Mouse (Mus musculus) forebrain, embryonic 16.5 days (tissue): ENCODE measurements around the gene Mroh3. TPM values are rescaled to one million over a fixed set of nuclear protein-coding genes. Genes with fewer than 3 reads are reported as not detected.
A peak's percentile ranks its signal among the peaks of the same experiment; 100 is the strongest.

Experiments used
- ATAC-seq: fragments of 200-750 bp; cut with Nextera tagmentation; 2 replicates; pipeline ENCODE4 v1.8.0; 2017; ENCODE audit warnings: mild to moderate bottlenecking, moderate library complexity
- H3K27ac ChIP-seq: fragments of 300-500 bp; sonication (generic); 2 replicates; pipeline ENCODE4 v1.5.1; 2014; ENCODE audit warnings: low read length, control low read depth
- H3K27me3 ChIP-seq: fragments of 300-500 bp; sonication (generic); replicated peaks from 2 replicates; pipeline ENCODE4 v1.6.1; 2014; ENCODE audit warnings: low read length; ENCODE audit not compliant: control insufficient read depth, insufficient read depth
- H3K36me3 ChIP-seq: fragments of 300-500 bp; sonication (generic); 2 replicates; pipeline ENCODE4 v1.6.1; 2014; ENCODE audit not compliant: control insufficient read depth, insufficient read depth
- H3K4me1 ChIP-seq: fragments of 300-500 bp; sonication (generic); replicated peaks from 2 replicates; pipeline ENCODE4 v1.6.1; 2014; ENCODE audit warnings: low read length; ENCODE audit not compliant: control insufficient read depth, insufficient read depth
- H3K4me2 ChIP-seq: fragments of 300-500 bp; sonication (generic); 2 replicates; pipeline ENCODE4 v1.6.1; 2014; ENCODE audit warnings: mild to moderate bottlenecking, low read length, control low read depth
- H3K4me3 ChIP-seq: fragments of 300-500 bp; sonication (generic); replicated peaks from 2 replicates; pipeline ENCODE4 v1.5.1; 2014; ENCODE audit warnings: mild to moderate bottlenecking, low read length, control low read depth
- H3K9ac ChIP-seq: fragments of 300-500 bp; sonication (generic); replicated peaks from 2 replicates; pipeline ENCODE4 v1.6.1; 2014; ENCODE audit warnings: low read depth, low read length, control low read depth
- H3K9me3 ChIP-seq: fragments of 300-500 bp; sonication (generic); 2 replicates; pipeline ENCODE4 v1.6.1; 2016; ENCODE audit warnings: low read length; ENCODE audit not compliant: control insufficient read depth
- WGBS: fragments of 180-500 bp; shearing (Covaris S2); extraction: QIAGEN DNeasy Blood & Tissue Kit; methylation state at CpG from one replicate; pipeline ENCODE4 v1.1.7; 2014; 5-methylcytosine and 5-hydroxymethylcytosine counted together
- polyA plus RNA-seq: library from polyadenylated mRNA; unstranded; fragments of >200 nt; fragmentation: Nextera tagmentation; extraction: Ambion mirVana; gene quantifications from 2 replicates; pipeline ENCODE4 v1.2.1, GENCODE M21; 2015

Mroh3 gene
- polyA plus RNA-seq, 1 experiment from 2014 or later = 0.16 TPM

DNA sequence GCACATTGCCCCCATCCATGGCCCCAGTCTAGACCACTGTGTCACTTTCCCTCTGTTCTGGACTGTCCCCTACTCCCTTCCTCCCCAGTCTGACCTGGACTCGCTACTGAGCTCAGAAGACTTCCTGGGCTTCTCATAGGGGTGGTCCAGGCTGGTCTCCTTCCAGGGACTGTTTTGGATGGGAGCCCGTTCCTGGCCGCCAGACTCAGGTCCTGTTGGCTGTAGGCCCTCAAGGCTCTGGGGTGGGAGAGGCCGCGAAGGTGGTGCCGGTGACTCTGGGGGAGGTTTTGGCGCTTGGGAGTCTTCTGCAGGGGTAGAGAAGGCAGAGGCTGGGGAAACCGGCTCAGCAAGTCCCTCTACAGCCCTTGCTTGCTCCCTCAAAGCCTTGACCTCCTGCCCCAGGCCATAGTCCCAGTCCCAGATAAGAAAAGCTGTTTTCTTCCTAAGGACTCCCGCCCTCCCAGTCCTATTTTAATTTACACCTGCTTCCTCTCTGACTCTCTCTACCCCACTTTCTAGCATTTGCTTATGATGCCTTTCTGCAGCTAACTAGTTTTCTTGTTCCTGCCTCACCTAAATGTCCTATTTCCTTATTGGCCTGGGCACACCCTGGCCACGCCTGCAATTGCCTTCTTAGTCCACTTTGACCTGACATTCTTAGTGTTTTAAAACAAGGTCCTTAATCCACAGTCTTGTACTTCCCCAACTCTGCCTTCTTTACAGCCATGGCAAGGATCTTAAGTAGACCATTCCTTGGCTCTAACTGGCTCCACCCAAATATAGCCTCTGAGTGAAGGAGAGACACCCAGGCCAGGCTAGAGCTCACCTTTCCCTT, 7.6 kb upstream of the Mroh3 start:
- Histone ChIP-seq H3K27me3 (no peaks in the 10 kb centered on the region), H3K9ac (no peak overlapping the region), H3K27ac (no peak overlapping the region), H3K4me2 (no peak overlapping the region), H3K36me3 (no peaks in the 10 kb centered on the region; the same call in none of the 2 replicates), H3K4me1 (no peaks in the 10 kb centered on the region), H3K9me3 (no peaks in the 10 kb centered on the region), H3K4me3 (no peak overlapping the region)
- no peak for ATAC-seq
- WGBS = 79% methylated on average over 10 of the region's 10 CpGs

GRCm38 (mm10) chr1:136214304-136214703, 1.7 kb upstream of the Mroh3 start:
- Histone ChIP-seq H3K9me3 (no peaks in the 10 kb centered on the region), H3K27ac (no peak overlapping the region), H3K36me3 (no peaks in the 10 kb centered on the region; the same call in 1 of the 2 replicates)

DNA sequence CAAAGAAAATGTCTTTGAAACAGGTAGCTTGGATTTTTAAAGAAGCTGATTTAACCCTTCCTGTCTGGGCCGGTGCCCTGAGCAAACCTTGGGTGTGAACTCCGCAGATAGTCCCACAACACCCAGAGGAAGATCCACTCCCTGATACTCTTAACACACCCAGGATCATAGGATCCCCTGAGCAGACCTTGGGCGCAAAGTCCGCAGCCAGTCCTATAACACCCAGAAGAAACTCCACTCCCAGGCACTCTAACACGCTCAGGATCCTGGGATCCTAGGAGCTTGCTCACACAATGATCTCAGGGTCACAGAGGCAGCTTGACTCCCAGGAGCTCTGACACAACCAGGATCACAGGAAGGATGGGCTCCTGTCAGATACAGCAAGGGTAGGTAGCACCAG, 22.6 kb downstream of the Mroh3 start:
- WGBS = 91% methylated on average over 5 of the region's 5 CpGs
- ATAC-seq = no peak
- Histone ChIP-seq H3K4me3 (no peak overlapping the region), H3K27ac (no peak overlapping the region), H3K9ac (no peak overlapping the region), H3K9me3 (no peaks in the 10 kb centered on the region), H3K36me3 (no peaks in the 10 kb centered on the region), H3K4me2 (no peak overlapping the region), H3K4me1 (no peaks in the 10 kb centered on the region), H3K27me3 (no peaks in the 10 kb centered on the region)

More at GRCm38 (mm10) chr1:136214304-136214703, 1.7 kb upstream of the Mroh3 start:
- no peaks in the 10 kb centered on the region for H3K27me3 ChIP-seq
- 81% methylated on average over 15 of the region's 15 CpGs for WGBS
- no peak overlapping the region for H3K4me3 ChIP-seq
- no peak overlapping the region for H3K9ac ChIP-seq
- no peak overlapping the region for H3K4me2 ChIP-seq
- H3K4me1 ChIP-seq = no peaks in the 10 kb centered on the region
- no peak for ATAC-seq

GRCm38 (mm10) chr1:136179511-136180001, 33.1 kb downstream of the Mroh3 start:
- ATAC-seq = peak; percentile 18; the same call in 1 of the 2 replicates

GRCm38 (mm10) chr1:136178741-136179140, 33.9 kb downstream of the Mroh3 start:
- WGBS = 76% methylated on average over 6 of the region's 6 CpGs
- Histone ChIP-seq H3K4me2 (no peak overlapping the region), H3K36me3 (peaks cover 14% of the 10 kb centered on the region), H3K27me3 (no peaks in the 10 kb centered on the region), H3K27ac (no peak overlapping the region; the same call in 1 of the 2 replicates), H3K4me1 (peaks cover 7% of the 10 kb centered on the region), H3K9ac (no peak overlapping the region), H3K9me3 (no peaks in the 10 kb centered on the region), H3K4me3 (no peak overlapping the region)
- ATAC-seq = no peak

More at GRCm38 (mm10) chr1:136179511-136180001, 33.1 kb downstream of the Mroh3 start:
- Histone ChIP-seq H3K27ac (no peak overlapping the region; the same call in 1 of the 2 replicates), H3K27me3 (no peaks in the 10 kb centered on the region), H3K36me3 (peaks cover 14% of the 10 kb centered on the region), H3K4me3 (no peak overlapping the region), H3K9me3 (no peaks in the 10 kb centered on the region), H3K9ac (no peak overlapping the region), H3K4me2 (no peak overlapping the region), H3K4me1 (no peaks in the 10 kb centered on the region; the same call in 1 of the 2 replicates)
- WGBS = 50% methylated on average over 2 of the region's 2 CpGs

DNA sequence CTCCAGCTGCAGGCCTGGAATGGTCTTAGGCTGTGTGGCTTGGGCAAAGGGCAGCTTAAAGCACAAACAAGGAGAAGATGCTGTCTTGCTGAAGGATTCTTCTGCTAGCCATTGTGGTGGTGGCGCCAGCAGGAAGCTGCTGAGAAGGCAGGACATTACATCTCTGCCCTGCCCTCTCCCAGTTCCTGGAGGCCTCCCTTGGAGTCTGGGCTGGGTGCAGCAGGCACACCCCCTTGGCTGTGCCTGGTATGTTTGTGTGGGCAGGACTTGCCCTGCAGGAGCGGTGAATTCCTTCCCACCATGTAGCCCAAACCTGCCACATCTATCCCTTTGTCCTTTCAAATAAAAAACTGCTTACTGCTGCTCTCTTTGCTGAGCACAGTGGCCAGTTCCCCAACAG, 35.5 kb downstream of the Mroh3 start:
- Histone ChIP-seq H3K36me3 (peaks cover 27% of the 10 kb centered on the region), H3K9ac (no peak overlapping the region), H3K27ac (no peak overlapping the region), H3K27me3 (no peaks in the 10 kb centered on the region), H3K4me3 (no peak overlapping the region), H3K9me3 (no peaks in the 10 kb centered on the region), H3K4me1 (peaks cover 9% of the 10 kb centered on the region), H3K4me2 (no peak overlapping the region)
- WGBS = 92% methylated on average over 2 of the region's 2 CpGs
- no peak for ATAC-seq

- Histone ChIP-seq H3K9ac (no peak overlapping the region), H3K4me3 (no peak overlapping the region), H3K4me2 (no peak overlapping the region), H3K27me3 (no peaks in the 10 kb centered on the region), H3K4me1 (peaks cover 9% of the 10 kb centered on the region), H3K36me3 (peaks cover 43% of the 10 kb centered on the region), H3K27ac (no peak overlapping the region), H3K9me3 (no peaks in the 10 kb centered on the region)
- WGBS = 27% methylated on average over 6 of the region's 6 CpGs
- ATAC-seq = no peak; the same call in 1 of the 2 replicates
These were observed 37.4 kb downstream of the Mroh3 start for GRCm38 (mm10) chr1:136175183-136175582.

- 17% methylated on average over 13 of the region's 13 CpGs for WGBS
- H3K9ac ChIP-seq = no peak overlapping the region
These were observed 38.5 kb downstream of the Mroh3 start for GRCm38 (mm10) chr1:136174101-136174606.

DNA sequence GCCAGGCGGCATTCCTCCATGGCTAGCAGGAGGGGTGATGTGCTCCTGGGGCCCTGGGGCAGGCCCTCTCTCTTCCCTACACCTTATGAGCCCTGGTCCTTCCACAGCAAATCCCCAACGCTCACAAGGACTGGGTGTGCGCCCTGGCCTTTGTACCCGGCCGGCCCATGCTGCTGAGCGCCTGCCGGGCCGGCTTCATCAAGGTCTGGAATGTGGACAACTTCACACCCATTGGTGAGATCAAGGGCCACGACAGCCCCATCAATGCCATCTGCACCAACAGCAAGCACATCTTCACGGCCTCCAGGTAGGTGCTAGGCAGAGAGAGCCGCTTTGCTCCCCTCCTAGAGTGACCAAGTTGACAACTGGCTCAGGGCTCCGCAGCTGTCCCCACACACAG, 39.9 kb downstream of the Mroh3 start:
- Histone ChIP-seq H3K9ac (no peak overlapping the region), H3K27ac (no peak overlapping the region), H3K9me3 (no peaks in the 10 kb centered on the region), H3K4me2 (no peak overlapping the region), H3K36me3 (peaks cover 47% of the 10 kb centered on the region), H3K4me3 (no peak overlapping the region), H3K27me3 (no peaks in the 10 kb centered on the region), H3K4me1 (peaks cover 9% of the 10 kb centered on the region)
- no peak for ATAC-seq
- WGBS = 75% methylated on average over 12 of the region's 12 CpGs

More at GRCm38 (mm10) chr1:136174101-136174606, 38.5 kb downstream of the Mroh3 start:
- Histone ChIP-seq H3K4me3 (no peak overlapping the region), H3K27me3 (no peaks in the 10 kb centered on the region), H3K9me3 (no peaks in the 10 kb centered on the region), H3K4me1 (peaks cover 9% of the 10 kb centered on the region), H3K4me2 (no peak overlapping the region), H3K27ac (no peak overlapping the region), H3K36me3 (peaks cover 46% of the 10 kb centered on the region)
- ATAC-seq = no peak
